Mouse (Mus musculus) intestine, embryonic 14.5 days (tissue): ENCODE results near the gene Tnni3. TPM values are rescaled to one million over a fixed set of nuclear protein-coding genes. Genes with fewer than 3 reads are reported as not detected.

Experiments used
- ATAC-seq: fragments of 200-750 bp; cut with Nextera tagmentation; replicated peaks from 2 replicates; pipeline ENCODE4 v1.8.0; 2017; ENCODE audit warnings: low read depth, moderate number of reproducible peaks, moderate TSS enrichment, moderate library complexity; ENCODE audit not compliant: low FRiP score, low TSS enrichment
- DNase-seq: peaks from one replicate; pipeline ENCODE4 v3.0.0-alpha.2; 2018; ENCODE audit warnings: low spot score
- H3K27ac ChIP-seq: fragments of 300-500 bp; sonication (generic); 2 replicates; pipeline ENCODE4 v1.5.1; 2014; ENCODE audit warnings: low read depth, mild to moderate bottlenecking, control low read depth
- H3K27me3 ChIP-seq: fragments of 300-500 bp; sonication (generic); replicated peaks from 2 replicates; pipeline ENCODE4 v1.6.1; 2014; ENCODE audit warnings: low read length, control low read depth; ENCODE audit not compliant: control insufficient read depth, insufficient read depth
- H3K36me3 ChIP-seq: fragments of 300-500 bp; sonication (generic); 2 replicates; pipeline ENCODE4 v1.6.1; 2014; ENCODE audit warnings: low read length, control low read depth; ENCODE audit not compliant: control insufficient read depth, insufficient read depth
- H3K4me1 ChIP-seq: fragments of 300-500 bp; sonication (generic); replicated peaks from 2 replicates; pipeline ENCODE4 v1.6.1; 2014; ENCODE audit warnings: low read length, control low read depth, mixed read lengths; ENCODE audit not compliant: control insufficient read depth, insufficient read depth
- H3K4me2 ChIP-seq: fragments of 300-500 bp; sonication (generic); 2 replicates; pipeline ENCODE4 v1.6.1; 2014; ENCODE audit warnings: low read length
- H3K4me3 ChIP-seq: fragments of 300-500 bp; sonication (generic); 2 replicates; pipeline ENCODE4 v1.5.1; 2014; ENCODE audit warnings: low read depth, low read length, control low read depth, mixed read lengths
- H3K9ac ChIP-seq: fragments of 300-500 bp; sonication (generic); 2 replicates; pipeline ENCODE4 v1.6.1; 2014; ENCODE audit warnings: mild to moderate bottlenecking, low read length
- H3K9me3 ChIP-seq: fragments of 300-500 bp; sonication (generic); 2 replicates; pipeline ENCODE4 v1.6.1; 2016; ENCODE audit warnings: low read length, control low read depth; ENCODE audit not compliant: control insufficient read depth
- WGBS: fragments of 180-500 bp; shearing (Covaris S2); extraction: QIAGEN DNeasy Blood & Tissue Kit; methylation state at CpG from one replicate; pipeline ENCODE4 v1.1.7; 2014; 5-methylcytosine and 5-hydroxymethylcytosine counted together
- polyA plus RNA-seq: library from polyadenylated mRNA; unstranded; fragments of >200 nt; fragmentation: Nextera tagmentation; extraction: Ambion mirVana; gene quantifications from 2 replicates; pipeline ENCODE4 v1.2.1, GENCODE M21; 2014

The Tnni3 gene
- polyA plus RNA-seq, 1 experiment from 2014 or later: 1.7 TPM

DNA sequence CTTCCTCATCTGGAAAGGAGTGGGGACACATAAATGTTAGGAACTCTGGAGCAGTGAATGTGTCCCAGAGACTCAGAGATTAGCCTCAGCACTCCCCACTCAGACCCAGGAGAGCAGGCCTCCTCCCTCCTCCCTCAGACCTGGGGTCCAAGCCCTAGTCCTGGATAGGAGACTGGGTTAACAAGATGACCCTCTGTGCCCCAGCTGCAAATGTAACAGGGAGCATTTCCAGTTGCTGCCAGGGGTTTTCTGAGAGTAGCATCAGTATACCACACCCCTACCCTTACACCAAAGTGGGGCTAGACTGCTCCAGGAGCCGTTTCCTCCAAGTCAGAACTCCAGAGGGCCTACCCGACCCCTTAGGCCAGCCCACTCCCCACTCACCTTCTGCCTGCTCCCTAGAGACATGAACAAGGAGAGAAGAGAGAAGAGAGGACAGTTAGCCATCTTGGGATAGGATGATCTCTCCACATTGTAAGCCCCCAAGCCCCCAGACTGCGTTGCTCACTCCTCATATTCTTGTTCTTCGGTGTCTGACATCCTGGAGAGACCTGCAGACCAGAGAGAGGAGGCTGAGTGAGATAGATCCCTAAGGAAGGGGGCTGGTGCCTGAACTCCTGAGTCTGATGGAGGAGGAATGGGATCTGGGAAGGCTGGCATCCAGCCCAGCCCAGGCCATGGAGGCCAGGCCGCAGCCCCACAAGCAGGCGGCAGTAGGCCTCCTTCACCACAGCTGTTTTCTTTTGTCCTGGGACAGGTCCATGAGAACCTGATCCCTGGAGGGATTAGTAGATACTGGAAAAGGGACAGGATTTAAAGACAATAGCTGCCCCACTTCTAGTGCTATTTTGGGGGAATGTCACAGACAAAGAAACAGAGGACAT lies 10.0 kb downstream of the Tnni3 start:
- Histone ChIP-seq H3K36me3 (no peaks in the 10 kb centered on the region), H3K9me3 (no peaks in the 10 kb centered on the region), H3K27me3 (no peaks in the 10 kb centered on the region), H3K4me3 (no peak overlapping the region), H3K27ac (peak overlapping the region; percentile 57; the same call in 1 of the 2 replicates), H3K9ac (no peak overlapping the region), H3K4me1 (peaks cover 26% of the 10 kb centered on the region), H3K4me2 (peak overlapping the region; percentile 15; the same call in 1 of the 2 replicates)
- DNase-seq (no peak), ATAC-seq (no peak)
- 53% methylated on average over 6 of the region's 6 CpGs for WGBS

DNA sequence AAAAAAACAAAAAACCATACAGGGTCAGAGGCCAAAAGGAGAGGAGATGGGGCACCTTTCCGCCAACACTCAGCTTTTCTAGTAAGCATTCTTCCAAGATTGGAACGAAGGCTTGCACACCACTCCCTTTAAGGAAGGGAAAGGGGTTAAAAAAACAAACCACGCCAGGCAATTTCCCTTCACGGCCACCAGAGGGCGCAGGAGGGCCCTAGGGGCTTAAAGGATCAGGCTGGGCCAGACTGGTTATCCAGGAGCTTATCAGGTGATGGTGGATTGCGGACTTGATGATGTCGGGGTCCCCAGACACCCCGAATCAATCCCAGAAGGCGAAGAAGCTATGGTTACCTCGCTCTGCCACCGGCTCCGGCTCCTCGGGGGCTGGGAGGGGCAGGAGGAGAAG lies 10.8 kb downstream of the Tnni3 start:
- peaks cover 26% of the 10 kb centered on the region for H3K4me1 ChIP-seq
- H3K27me3 ChIP-seq: no peaks in the 10 kb centered on the region
- H3K27ac ChIP-seq: no peak overlapping the region; the same call in 1 of the 2 replicates
- H3K4me2 ChIP-seq: peak overlapping the region; percentile 11; the same call in 1 of the 2 replicates
- H3K36me3 ChIP-seq: no peaks in the 10 kb centered on the region
- 31% methylated on average over 13 of the region's 13 CpGs for WGBS
- H3K9me3 ChIP-seq: no peaks in the 10 kb centered on the region
- no peak overlapping the region for H3K4me3 ChIP-seq
- no peak for ATAC-seq
- no peak for DNase-seq
- H3K9ac ChIP-seq: no peak overlapping the region

DNA sequence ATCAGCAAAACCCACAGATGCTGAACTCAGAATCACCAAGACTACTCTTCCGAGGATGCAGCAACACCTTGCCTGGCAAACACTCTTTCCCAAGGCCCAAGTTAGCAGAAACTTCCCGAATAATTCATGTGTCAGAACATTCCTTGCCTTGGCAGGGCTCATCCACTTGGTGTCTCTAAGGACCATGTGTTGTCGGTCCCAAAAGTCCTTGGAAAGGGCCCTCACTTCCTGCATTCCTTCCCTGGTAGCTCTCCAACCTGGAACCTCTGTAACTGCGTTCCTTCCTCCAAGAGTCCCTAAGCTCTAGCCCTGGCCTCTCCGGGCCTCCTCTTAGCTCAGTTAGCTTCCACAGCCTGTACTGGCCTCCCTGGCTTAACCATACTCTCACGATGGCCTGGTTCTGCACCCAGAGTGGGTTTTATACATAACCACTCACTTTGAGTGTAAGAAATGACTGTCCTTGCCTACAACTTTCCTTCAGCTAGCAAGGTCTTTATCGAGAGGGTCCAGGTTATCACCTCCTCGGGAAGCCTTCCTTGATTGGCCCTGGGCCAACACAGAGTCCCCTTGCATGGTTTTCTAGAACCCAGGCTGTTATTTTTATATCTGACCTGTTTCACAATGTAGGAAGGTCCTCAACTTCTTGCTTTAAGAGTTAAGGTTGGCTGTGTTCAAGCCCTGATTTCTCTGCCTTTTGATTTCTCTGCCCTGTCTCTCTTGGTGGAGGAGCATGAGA lies 12.4 kb downstream of the Tnni3 start:
- H3K4me2 ChIP-seq: no peak overlapping the region
- H3K36me3 ChIP-seq: no peaks in the 10 kb centered on the region
- DNase-seq (no peak), ATAC-seq (no peak)
- H3K27me3 ChIP-seq: no peaks in the 10 kb centered on the region
- H3K27ac ChIP-seq: no peak overlapping the region
- WGBS: 75% methylated on average over 8 of the region's 8 CpGs
- H3K9me3 ChIP-seq: no peaks in the 10 kb centered on the region
- no peak overlapping the region for H3K9ac ChIP-seq
- H3K4me1 ChIP-seq: peaks cover 24% of the 10 kb centered on the region
- no peak overlapping the region for H3K4me3 ChIP-seq

DNA sequence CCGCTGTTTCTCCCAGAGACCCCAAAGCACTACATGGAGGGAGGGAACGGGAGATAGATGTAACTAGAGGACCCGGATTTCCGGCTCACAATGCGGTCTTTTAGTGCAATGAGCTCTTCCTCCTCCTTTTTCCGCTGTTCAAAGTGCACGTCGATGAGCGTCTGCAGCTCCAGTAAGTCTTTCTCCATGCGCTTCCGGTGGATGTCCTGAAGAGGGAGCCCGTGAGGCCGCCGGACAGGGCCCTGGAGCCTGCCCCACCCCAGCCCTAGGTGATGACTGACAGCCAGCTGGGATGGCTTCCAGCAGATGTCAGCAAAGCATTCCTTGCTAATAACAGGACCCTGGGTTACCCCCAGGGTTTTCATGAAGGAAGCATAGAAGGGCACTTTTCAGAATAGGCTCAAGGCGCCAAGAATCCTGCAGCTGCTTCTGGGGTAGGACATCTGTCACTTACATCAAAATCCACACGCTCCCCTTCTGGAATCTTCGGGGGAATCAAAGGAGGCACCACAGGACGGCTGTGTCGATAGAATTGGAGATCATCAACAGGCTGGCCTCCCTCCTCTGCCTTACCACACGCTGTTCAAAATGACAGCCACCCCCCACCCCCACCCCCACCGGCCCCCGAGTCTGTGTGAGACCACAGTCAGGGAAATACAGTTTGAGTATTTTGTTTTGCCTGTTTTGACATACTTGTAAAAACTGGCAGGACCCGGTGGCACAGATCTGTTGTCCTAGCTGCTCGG lies 14.0 kb downstream of the Tnni3 start:
- peak overlapping the region; percentile 28 for H3K4me2 ChIP-seq
- ATAC-seq (peak; percentile 53), DNase-seq (peak; percentile 84)
- no peak overlapping the region for H3K4me3 ChIP-seq
- H3K36me3 ChIP-seq: no peaks in the 10 kb centered on the region
- no peak overlapping the region for H3K9ac ChIP-seq
- H3K9me3 ChIP-seq: no peaks in the 10 kb centered on the region
- no peak overlapping the region for H3K27ac ChIP-seq
- 20% methylated on average over 24 of the region's 24 CpGs for WGBS
- H3K4me1 ChIP-seq: peaks cover 13% of the 10 kb centered on the region; the same call in 1 of the 2 replicates
- no peaks in the 10 kb centered on the region for H3K27me3 ChIP-seq

DNA sequence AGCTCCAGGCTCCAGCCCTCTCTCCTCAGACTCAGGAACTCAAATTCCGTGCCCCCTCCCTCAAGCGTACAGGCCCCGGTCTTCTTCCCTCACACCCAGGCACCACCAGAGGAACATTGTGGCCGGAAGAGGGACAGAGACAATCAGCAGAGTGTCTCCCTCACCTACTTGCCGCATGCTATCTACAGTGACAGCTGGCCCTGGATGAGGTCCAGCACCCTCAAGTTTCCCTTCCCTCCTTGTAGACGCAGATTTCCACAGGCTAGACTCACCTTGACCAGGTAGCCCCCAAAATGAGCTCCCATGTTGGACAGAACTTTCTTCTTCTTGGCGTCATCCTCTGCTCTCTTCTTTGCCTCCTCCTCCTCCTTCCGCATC lies 15.3 kb downstream of the Tnni3 start:
- 94% methylated on average over 8 of the region's 8 CpGs for WGBS
- H3K27ac ChIP-seq: no peak overlapping the region
- no peak for ATAC-seq

DNA sequence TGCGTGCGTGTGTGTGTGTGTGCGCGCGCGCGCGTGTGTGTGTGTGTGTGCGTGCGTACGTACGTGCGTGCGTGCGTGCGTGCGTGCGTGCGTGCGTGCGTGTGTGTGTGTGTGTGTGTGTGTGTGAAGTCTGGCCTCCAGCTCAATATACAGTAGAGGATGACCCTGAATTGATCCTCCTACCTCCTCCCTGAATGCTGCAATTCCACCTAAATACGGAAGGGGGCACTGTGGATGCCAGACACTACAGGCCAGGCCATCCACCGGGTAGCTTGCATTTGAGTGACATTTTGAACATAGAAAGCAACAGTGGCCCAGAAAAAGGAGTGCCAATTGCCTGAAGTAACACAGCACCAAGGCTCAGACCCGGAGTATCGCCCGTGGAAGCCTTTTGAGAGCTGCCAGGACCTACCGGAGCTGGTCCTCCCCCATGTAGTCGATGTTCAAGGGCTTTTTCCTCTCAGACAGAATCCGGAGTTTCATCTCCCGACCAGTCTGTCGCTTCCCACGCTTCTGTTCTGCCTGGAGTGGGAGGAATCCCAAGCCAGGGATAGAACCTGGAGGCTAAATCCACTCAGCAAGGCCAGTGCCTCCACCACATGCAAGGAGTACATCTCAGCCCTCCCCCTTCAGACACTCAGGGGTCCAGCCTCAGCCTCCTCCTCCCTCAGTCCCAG lies 15.8 kb downstream of the Tnni3 start:
- no peak overlapping the region for H3K4me2 ChIP-seq
- H3K4me1 ChIP-seq: peaks cover 4% of the 10 kb centered on the region; the same call in 1 of the 2 replicates
- no peak overlapping the region for H3K9ac ChIP-seq
- no peak overlapping the region for H3K27ac ChIP-seq
- no peaks in the 10 kb centered on the region for H3K27me3 ChIP-seq
- no peak overlapping the region for H3K4me3 ChIP-seq
- no peaks in the 10 kb centered on the region for H3K9me3 ChIP-seq
- no peaks in the 10 kb centered on the region for H3K36me3 ChIP-seq
- no peak for ATAC-seq
- no peak for DNase-seq
- WGBS: 75% methylated on average over 13 of the region's 32 CpGs

More for the DNA sequence above, 15.3 kb downstream of the Tnni3 start:
- H3K27me3 ChIP-seq: no peaks in the 10 kb centered on the region
- no peaks in the 10 kb centered on the region for H3K9me3 ChIP-seq
- no peak for DNase-seq
- H3K4me2 ChIP-seq: no peak overlapping the region
- H3K4me1 ChIP-seq: peaks cover 5% of the 10 kb centered on the region; the same call in 1 of the 2 replicates
- no peak overlapping the region for H3K9ac ChIP-seq
- H3K4me3 ChIP-seq: no peak overlapping the region
- no peaks in the 10 kb centered on the region for H3K36me3 ChIP-seq

DNA sequence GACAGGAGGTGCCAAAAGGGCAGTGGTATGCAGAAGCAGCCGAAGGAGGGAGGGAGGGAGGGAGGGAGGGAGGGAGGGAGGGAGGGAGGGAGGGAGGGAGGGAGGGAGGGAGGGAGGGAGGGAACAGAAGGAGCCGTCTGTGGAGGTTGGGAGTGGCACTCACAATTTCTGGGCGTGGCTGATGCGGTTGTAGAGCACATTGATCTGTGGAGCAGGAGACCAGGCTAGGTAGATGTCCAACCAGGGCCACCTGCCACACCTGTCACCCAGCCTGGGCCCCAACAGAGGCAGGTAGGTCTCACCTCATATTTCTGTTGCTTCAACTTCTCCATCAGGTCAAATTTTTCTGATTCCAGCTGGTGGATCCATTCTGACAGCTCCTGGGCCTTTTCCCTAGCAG lies 16.8 kb downstream of the Tnni3 start:
- DNase-seq (no peak), ATAC-seq (no peak)
- Histone ChIP-seq H3K4me3 (no peak overlapping the region), H3K36me3 (no peaks in the 10 kb centered on the region), H3K27me3 (no peaks in the 10 kb centered on the region), H3K27ac (no peak overlapping the region), H3K9me3 (no peaks in the 10 kb centered on the region), H3K4me1 (peaks cover 4% of the 10 kb centered on the region; the same call in 1 of the 2 replicates), H3K9ac (no peak overlapping the region), H3K4me2 (no peak overlapping the region)
- whole genome bisulfite sequencing: 60% methylated on average over 3 of the region's 4 CpGs
